Mouse (Mus musculus): ENCODE data around the gene Nsd1. TPM values are rescaled to one million over a fixed set of nuclear protein-coding genes. Genes with fewer than 3 reads are reported as not detected.
A peak's percentile ranks its signal among the peaks of the same experiment; 100 is the strongest.

The Nsd1 gene
- polyA plus RNA-seq (2016; fragmentation: Nextera tagmentation; extraction: Ambion mirVana), result 52.7 and 53.9 TPM in 2 replicates

DNA sequence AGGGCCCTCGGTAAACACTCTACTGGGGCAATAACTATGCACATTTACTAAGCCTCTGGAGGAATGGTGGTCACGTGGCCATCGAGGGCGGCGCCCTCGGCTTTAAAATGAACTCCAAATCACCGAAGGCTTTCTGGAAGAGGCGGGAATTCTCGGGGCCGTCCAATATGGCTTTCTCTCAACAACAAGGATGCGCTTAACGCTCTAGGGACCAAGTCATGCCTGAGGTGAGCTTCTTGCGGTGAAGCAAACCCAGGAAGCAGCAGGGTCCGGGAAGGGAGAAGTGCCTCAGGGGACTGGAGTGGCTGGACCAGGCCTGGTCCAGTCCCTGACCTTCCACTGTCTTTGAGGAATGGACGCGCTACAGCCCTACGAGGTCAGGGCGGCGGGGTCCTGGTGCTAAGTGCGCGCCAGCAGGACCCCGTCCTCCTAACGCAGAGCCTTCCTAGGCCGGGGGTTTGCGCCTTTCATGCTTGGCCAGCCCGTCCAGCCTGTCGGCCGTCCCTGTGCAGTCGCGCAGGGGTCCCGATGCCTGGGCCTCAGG is at the start of gene Nsd1:
Nsd1 (plus strand) TSS at position 134 of the 544 bp plus-strand sequence.
- WGBS, result 24% methylated on average over 31 of the region's 31 CpGs
- ATAC-seq (ENCODE audit: insufficient number of reproducible peaks, low FRiP score), result no peak
- Histone ChIP-seq H3K27ac (ENCODE audit: poor library complexity, severe bottlenecking) (peak within 1 kb of the TSS; percentile 100), H3K9me3 (replicated peaks) (no peaks in the 10 kb centered on the region), H3K9ac (peak within 1 kb of the TSS; percentile 98), H3K4me3 (peak within 1 kb of the TSS; percentile 92), H3K27me3 (replicated peaks) (no peaks in the 10 kb centered on the region), H3K4me1 (replicated peaks) (peaks cover 21% of the 10 kb centered on the region), H3K4me2 (peak within 1 kb of the TSS; percentile 80), H3K36me3 (peaks cover 16% of the 10 kb centered on the region)

DNA sequence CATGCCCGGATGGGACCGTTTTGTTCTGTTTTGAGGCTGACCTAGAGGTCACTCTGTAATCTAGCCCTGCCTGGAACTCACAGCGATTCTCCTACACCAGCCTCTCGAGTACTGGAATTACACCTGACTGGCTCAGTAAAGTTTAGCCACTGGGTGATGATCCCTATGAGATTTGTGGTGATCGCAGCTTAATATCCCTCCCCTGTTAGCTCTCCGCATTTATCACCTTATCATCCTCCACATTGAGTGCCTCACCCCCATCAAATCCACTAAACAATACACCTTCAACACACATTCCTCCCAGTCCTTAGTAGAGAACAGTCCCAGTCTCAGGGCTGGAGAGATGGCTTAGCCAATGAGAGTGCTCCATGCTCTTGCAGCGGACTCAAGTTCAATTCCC is 47.2 kb upstream of the Nsd1 start:
- Histone ChIP-seq H3K27ac (ENCODE audit: poor library complexity, severe bottlenecking) (no peak overlapping the region), H3K4me2 (no peak overlapping the region), H3K36me3 (no peaks in the 10 kb centered on the region), H3K4me1 (replicated peaks) (no peaks in the 10 kb centered on the region), H3K4me3 (no peak overlapping the region), H3K27me3 (replicated peaks) (no peaks in the 10 kb centered on the region), H3K9ac (no peak overlapping the region), H3K9me3 (replicated peaks) (no peaks in the 10 kb centered on the region)
- ATAC-seq (ENCODE audit: insufficient number of reproducible peaks, low FRiP score), result no peak
- WGBS, result 55% methylated on average over 7 of the region's 7 CpGs

DNA sequence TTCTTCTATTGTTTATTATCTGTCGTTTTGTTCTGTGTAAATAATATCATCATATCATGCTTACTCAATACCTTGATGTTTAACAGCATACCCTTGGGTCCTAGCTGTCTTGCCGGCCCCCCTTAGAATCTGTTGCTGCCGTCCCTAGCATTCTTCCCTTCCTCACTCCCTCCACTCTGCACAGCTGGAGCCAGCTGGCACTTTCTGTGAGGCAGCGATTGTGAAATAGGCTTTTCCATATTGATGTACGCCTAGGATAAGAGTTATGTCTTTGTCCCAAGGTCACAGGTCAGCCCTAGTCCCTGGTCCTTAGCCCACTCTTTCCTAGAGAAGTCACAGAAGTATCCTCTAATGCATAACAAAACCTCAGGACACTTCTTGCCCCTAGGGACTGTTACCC is 46.0 kb upstream of the Nsd1 start:
- Histone ChIP-seq H3K4me3 (no peak overlapping the region), H3K4me2 (no peak overlapping the region), H3K4me1 (replicated peaks) (no peaks in the 10 kb centered on the region), H3K9ac (no peak overlapping the region), H3K36me3 (no peaks in the 10 kb centered on the region), H3K27me3 (replicated peaks) (no peaks in the 10 kb centered on the region), H3K9me3 (replicated peaks) (no peaks in the 10 kb centered on the region), H3K27ac (ENCODE audit: poor library complexity, severe bottlenecking) (no peak overlapping the region)
- ATAC-seq (ENCODE audit: insufficient number of reproducible peaks, low FRiP score), result no peak
- 66% methylated on average over 5 of the region's 5 CpGs for WGBS

DNA sequence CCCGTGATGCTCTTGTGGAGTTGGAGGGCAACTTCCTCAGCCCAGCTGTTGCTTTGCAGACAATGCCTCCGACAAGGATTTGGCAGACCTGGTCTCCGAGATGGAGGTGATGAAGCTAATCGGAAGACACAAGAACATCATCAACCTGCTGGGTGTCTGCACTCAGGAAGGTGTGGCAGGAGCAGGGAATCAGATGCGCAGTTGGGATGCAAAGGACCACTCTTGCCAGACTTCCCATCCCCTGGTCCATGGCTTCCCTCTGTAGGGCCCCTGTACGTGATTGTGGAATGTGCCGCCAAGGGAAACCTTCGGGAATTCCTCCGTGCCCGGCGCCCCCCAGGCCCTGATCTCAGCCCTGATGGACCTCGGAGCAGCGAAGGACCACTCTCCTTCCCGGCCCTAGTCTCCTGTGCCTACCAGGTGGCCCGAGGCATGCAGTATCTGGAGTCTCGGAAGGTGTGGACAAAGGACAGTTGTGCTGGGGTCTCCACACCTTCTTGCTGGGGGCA is 43.7 kb upstream of the Nsd1 start:
- no peak overlapping the region for H3K27ac ChIP-seq (ENCODE audit: poor library complexity, severe bottlenecking)
- no peak overlapping the region for H3K9ac ChIP-seq
- H3K4me2 ChIP-seq, result no peak overlapping the region
- WGBS, result 84% methylated on average over 16 of the region's 16 CpGs
- H3K36me3 ChIP-seq, result no peaks in the 10 kb centered on the region
- H3K4me3 ChIP-seq, result no peak overlapping the region
- H3K4me1 ChIP-seq (replicated peaks), result no peaks in the 10 kb centered on the region
- no peak for ATAC-seq (ENCODE audit: insufficient number of reproducible peaks, low FRiP score)
- H3K27me3 ChIP-seq (replicated peaks), result no peaks in the 10 kb centered on the region
- 0 out of 2 replicates have a peak, but pooled peaks cover 6% of the 10 kb centered on the region for H3K9me3 ChIP-seq (replicated peaks)

DNA sequence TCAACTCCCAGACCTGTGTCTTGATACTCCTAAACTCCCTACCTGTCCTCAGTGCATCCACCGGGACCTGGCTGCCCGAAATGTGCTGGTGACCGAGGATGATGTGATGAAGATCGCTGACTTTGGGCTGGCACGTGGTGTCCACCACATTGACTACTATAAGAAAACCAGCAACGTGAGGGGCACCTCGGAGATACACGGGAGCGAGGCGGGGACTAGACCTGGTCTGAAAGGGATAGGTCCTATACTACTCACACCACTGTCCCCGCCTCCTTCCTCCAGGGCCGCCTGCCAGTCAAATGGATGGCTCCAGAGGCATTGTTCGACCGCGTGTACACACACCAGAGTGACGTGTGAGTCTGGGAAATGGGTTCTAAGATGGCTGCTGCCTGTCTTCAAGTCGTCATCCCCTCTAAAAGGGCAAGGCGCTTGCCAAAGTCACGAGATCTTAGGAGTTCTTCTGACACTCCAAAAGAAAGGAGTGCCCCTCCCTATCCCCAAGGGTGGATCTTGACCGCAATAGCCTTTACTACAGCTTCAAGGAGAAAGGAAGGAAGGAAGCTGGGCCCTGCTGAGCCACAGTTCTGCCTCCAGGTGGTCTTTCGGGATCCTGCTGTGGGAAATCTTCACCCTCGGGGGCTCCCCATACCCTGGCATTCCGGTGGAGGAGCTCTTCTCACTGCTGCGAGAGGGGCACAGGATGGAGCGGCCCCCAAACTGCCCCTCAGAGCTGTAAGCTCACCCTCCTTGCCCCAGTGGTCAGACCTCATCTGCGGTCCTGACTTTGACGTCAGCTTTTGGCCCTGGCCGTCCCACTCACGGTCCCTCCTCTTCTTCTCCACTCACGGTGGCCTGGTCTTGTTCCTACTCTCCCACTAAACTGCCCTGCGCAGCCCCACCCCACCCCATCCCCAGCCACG is 42.5 kb upstream of the Nsd1 start:
- Histone ChIP-seq H3K27ac (ENCODE audit: poor library complexity, severe bottlenecking) (no peak overlapping the region), H3K4me1 (replicated peaks) (peaks cover 10% of the 10 kb centered on the region), H3K9ac (no peak overlapping the region), H3K4me3 (no peak overlapping the region), H3K36me3 (no peaks in the 10 kb centered on the region), H3K27me3 (replicated peaks) (no peaks in the 10 kb centered on the region), H3K9me3 (replicated peaks) (0 out of 2 replicates have a peak, but pooled peaks cover 6% of the 10 kb centered on the region), H3K4me2 (no peak overlapping the region)
- WGBS, result 83% methylated on average over 32 of the region's 32 CpGs
- no peak for ATAC-seq (ENCODE audit: insufficient number of reproducible peaks, low FRiP score)

DNA sequence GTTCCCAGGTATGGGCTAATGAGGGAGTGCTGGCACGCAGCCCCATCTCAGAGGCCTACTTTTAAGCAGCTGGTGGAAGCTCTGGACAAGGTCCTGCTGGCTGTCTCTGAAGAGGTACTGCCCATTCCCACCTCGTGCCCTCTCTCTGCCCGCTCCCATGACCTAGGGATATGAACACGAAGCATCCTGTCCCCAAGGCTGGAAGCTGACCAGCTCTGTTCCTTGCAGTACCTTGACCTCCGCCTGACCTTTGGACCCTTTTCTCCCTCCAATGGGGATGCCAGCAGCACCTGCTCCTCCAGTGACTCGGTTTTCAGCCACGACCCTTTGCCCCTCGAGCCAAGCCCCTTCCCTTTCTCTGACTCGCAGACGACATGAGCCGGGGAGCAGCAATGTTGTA is 41.8 kb upstream of the Nsd1 start:
- Histone ChIP-seq H3K4me2 (no peak overlapping the region), H3K36me3 (no peaks in the 10 kb centered on the region), H3K9ac (no peak overlapping the region), H3K4me3 (no peak overlapping the region), H3K4me1 (replicated peaks) (peaks cover 14% of the 10 kb centered on the region), H3K9me3 (replicated peaks) (0 out of 2 replicates have a peak, but pooled peaks cover 6% of the 10 kb centered on the region), H3K27me3 (replicated peaks) (no peaks in the 10 kb centered on the region), H3K27ac (ENCODE audit: poor library complexity, severe bottlenecking) (no peak overlapping the region)
- no peak for ATAC-seq (ENCODE audit: insufficient number of reproducible peaks, low FRiP score)
- 83% methylated on average over 11 of the region's 11 CpGs for WGBS

DNA sequence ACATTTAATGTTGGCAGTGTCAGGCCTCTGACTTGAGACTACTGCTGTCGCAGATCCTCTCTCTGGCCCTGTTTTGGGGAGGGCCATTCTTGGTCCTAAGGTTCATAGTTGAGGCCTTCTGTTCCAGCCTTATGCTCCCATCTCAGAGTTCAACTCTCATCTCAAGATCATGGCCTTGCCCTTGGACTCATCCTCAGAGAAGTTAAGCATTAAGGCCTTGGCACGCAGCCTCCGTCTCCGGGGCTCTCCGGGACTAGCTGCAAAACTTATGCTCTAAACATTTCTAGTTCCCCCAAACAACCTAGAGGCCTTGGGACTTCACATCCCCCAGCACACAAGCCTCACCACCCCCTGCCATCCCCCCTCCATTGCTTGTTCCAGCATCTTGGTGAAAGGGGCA is 41.3 kb upstream of the Nsd1 start:
- Histone ChIP-seq H3K9ac (no peak overlapping the region), H3K27me3 (replicated peaks) (no peaks in the 10 kb centered on the region), H3K4me1 (replicated peaks) (peaks cover 14% of the 10 kb centered on the region), H3K4me2 (no peak overlapping the region), H3K9me3 (replicated peaks) (0 out of 2 replicates have a peak, but pooled peaks cover 6% of the 10 kb centered on the region), H3K4me3 (no peak overlapping the region), H3K27ac (ENCODE audit: poor library complexity, severe bottlenecking) (no peak overlapping the region), H3K36me3 (no peaks in the 10 kb centered on the region)
- 88% methylated on average over 5 of the region's 5 CpGs for WGBS
- ATAC-seq (ENCODE audit: insufficient number of reproducible peaks, low FRiP score), result no peak

DNA sequence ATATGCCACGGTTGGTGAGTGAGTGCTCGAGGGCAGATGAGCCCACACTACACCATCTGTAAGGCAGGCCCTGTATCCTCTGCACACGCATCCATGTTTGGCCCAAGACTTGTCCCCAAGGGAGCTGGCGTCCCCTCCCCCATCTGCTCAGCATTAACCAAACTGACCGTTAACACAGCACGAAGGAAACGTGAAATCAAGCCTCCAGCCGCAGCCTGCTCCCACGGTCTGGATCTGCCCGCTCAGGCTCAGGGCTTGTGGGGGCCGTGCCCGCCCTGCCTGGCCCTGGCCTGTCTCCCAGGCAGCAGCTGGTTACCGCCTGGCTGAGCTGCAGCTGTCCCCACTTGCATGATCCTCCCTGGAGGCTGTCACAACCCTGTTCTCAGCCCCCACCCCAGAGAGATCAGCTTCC is 40.6 kb upstream of the Nsd1 start:
- H3K9me3 ChIP-seq (replicated peaks), result 0 out of 2 replicates have a peak, but pooled peaks cover 6% of the 10 kb centered on the region
- peak; percentile 30; the same call in 1 of the 2 replicates for ATAC-seq (ENCODE audit: insufficient number of reproducible peaks, low FRiP score)
- 0 out of 2 replicates have a peak, but pooled peaks cover under 1% of the 10 kb centered on the region for H3K27me3 ChIP-seq (replicated peaks)
- no peak overlapping the region for H3K4me2 ChIP-seq
- H3K9ac ChIP-seq, result no peak overlapping the region
- H3K36me3 ChIP-seq, result no peaks in the 10 kb centered on the region
- no peak overlapping the region for H3K27ac ChIP-seq (ENCODE audit: poor library complexity, severe bottlenecking)
- peaks cover 14% of the 10 kb centered on the region for H3K4me1 ChIP-seq (replicated peaks)
- no peak overlapping the region for H3K4me3 ChIP-seq
- WGBS, result 82% methylated on average over 13 of the region's 13 CpGs

DNA sequence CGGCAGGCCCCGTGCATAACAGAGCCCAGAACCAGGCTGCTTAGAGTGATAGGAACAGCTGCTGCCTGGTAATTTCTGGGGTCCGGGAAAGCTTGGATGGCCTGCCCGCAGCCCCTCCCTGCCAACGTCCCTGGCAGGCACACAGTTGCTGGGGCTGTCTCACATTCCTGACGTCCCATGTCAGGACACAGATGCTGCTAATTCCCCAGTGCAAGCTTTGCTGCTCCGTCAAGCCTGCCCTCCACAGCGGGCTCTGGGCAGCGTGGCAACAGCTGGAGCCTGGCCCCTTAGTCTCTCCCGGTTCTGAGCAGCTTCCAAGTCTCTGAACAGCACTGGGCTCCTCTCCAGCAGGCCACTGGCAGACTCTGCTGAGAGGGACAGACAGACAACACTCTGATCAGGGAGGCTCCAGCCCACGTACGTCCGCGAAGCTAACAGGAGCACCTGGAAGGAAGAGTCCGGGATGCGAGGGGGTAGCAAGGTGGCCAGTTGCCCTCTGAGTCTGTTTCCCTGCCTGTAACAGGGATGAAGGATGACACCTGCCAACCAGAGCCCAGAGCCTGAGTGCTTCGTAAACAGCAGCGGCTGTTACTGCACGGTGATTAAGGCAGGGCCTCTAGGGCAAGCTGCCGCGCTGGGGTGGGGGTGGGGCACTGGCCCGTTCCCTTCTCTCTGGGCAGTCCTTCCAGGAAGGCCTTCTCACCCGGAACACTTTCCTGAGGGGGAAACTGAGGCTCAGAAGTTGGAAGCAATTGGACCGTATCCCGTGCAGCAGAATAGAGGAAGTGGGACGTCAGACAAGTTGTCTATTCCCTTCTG is 37.9 kb upstream of the Nsd1 start:
- peak; percentile 23; the same call in 1 of the 2 replicates for ATAC-seq (ENCODE audit: insufficient number of reproducible peaks, low FRiP score)

DNA sequence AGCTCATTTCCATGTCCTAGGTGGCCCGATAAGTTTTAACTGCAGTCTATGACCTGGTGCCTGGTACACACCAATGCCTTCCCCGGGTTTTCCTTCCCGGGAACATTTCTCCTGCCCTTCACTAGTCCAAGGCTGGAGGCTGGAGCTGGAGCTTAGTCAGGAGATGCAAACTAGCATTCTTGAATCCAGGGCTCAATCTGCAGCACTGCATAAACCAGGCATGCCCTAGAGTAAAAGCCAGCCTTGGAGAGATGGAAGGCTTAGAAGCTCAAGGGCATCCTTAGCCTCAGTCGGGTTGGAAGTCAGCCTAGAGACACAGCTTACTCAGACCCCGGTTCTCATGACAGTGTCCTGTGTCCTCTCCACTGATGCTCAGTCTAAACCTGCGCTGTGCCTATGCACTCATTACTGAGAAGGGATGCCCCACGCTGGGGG is 37.2 kb upstream of the Nsd1 start:
- H3K27me3 ChIP-seq (replicated peaks), result 0 out of 2 replicates have a peak, but pooled peaks cover 4% of the 10 kb centered on the region
- WGBS, result 46% methylated on average over 7 of the region's 7 CpGs
- H3K27ac ChIP-seq (ENCODE audit: poor library complexity, severe bottlenecking), result no peak overlapping the region
- H3K4me3 ChIP-seq, result peak overlapping the region; percentile 27; the same call in 1 of the 2 replicates
- no peak for ATAC-seq (ENCODE audit: insufficient number of reproducible peaks, low FRiP score)
- no peak overlapping the region; the same call in 1 of the 2 replicates for H3K9ac ChIP-seq
- H3K9me3 ChIP-seq (replicated peaks), result 0 out of 2 replicates have a peak, but pooled peaks cover 6% of the 10 kb centered on the region
- H3K4me2 ChIP-seq, result peak overlapping the region; percentile 67
- H3K36me3 ChIP-seq, result no peaks in the 10 kb centered on the region
- peaks cover 14% of the 10 kb centered on the region for H3K4me1 ChIP-seq (replicated peaks)

More for the DNA sequence above, 37.9 kb upstream of the Nsd1 start:
- 18% methylated on average over 26 of the region's 26 CpGs for WGBS
- Histone ChIP-seq H3K4me2 (peak overlapping the region; percentile 67), H3K9ac (peak overlapping the region; percentile 29), H3K27ac (ENCODE audit: poor library complexity, severe bottlenecking) (0 out of 2 replicates have a peak overlapping the region, but pooled peaks have one; percentile 1), H3K36me3 (no peaks in the 10 kb centered on the region), H3K27me3 (replicated peaks) (0 out of 2 replicates have a peak, but pooled peaks cover 4% of the 10 kb centered on the region), H3K4me1 (replicated peaks) (peaks cover 14% of the 10 kb centered on the region), H3K9me3 (replicated peaks) (0 out of 2 replicates have a peak, but pooled peaks cover 6% of the 10 kb centered on the region), H3K4me3 (peak overlapping the region; percentile 27)

Data from heart, embryonic 12.5 days (tissue).